Comparison of ENCODE assay signal across 28 mouse cellular contexts in genomic region chr14:47393354-47394094, GRCm38 (mm10). TPM values are rescaled to one million over a fixed set of nuclear protein-coding genes. Genes with fewer than 3 reads are reported as not detected.
A peak's percentile ranks its signal among the peaks of the same experiment; 100 is the strongest.
DNase-seq lines count a peak whose midpoint lies in the region; ATAC-seq and TF ChIP-seq lines count a peak whose summit lies in the region.
"Had no signal": no experiment of that assay in that cellular context is flagged by ENCODE, and none has a peak within 500 bp of the region (broad histone marks: within the 10 kb centered on the region; RNA-seq: fewer than 3 reads in every experiment).

No protein-coding gene starts in this region.

- 58% methylated on average over 10 of the region's 10 CpGs for WGBS in bone marrow, adult 2 months

- no peak for TF ChIP-seq POLR2A in bone marrow, adult 2 months (IDR thresholded peaks at IDR 0.05; ENCODE audit: borderline replicate concordance, control insufficient read depth, low read depth, low read length)

- DNase-seq in lung, postnatal 36 days: peak; percentile 15
- DNase-seq in lung, postnatal 4 days: no peak
- no peak for DNase-seq in adrenal gland, adult 18-20 months (ENCODE audit: low spot score in 2 of 2)
- DNase-seq in adrenal gland, postnatal 36 days: no peak
- DNase-seq: adrenal gland, postnatal 10 days; cerebellum, adult 11-12 months; cerebellum, adult 8-10 months; cerebellum, postnatal 10 days; cerebellum, postnatal 36 days; embryo, embryonic 11 days; forebrain, postnatal 0 days; gastrocnemius, adult 2 months; gastrocnemius, postnatal 14 days; heart, adult 18-20 months; heart, postnatal 10 days; heart, postnatal 36 days had no signal

- peaks cover 6% of the 10 kb centered on the region; the same call in 1 of the 2 replicates for H3K4me1 ChIP-seq in bone marrow, adult 2 months (ENCODE audit: control insufficient read depth, insufficient read depth, low read length)
- H3K4me1 ChIP-seq: embryonic facial prominence, embryonic 12.5 days; embryonic facial prominence, embryonic 15.5 days; heart, embryonic 12.5 days; heart, embryonic 15.5 days had no signal

- H3K4me3 ChIP-seq in bone marrow, adult 2 months (replicated peaks; ENCODE audit: control insufficient read depth, low read depth, low read length): no peak overlapping the region
- H3K4me3 ChIP-seq: embryonic facial prominence, embryonic 12.5 days; embryonic facial prominence, embryonic 15.5 days; gastrocnemius, adult 2 months; heart, embryonic 12.5 days; heart, embryonic 15.5 days had no signal

- H3K27ac ChIP-seq in bone marrow, adult 2 months (ENCODE audit: control insufficient read depth, insufficient read depth, low read depth, low read length, poor library complexity): peak overlapping the region; percentile 80; the same call in 1 of the 2 replicates
- H3K27ac ChIP-seq: embryonic facial prominence, embryonic 12.5 days; embryonic facial prominence, embryonic 15.5 days; gastrocnemius, adult 2 months; heart, embryonic 15.5 days; hindbrain, embryonic 14.5 days; hindbrain, postnatal 0 days had no signal

- peak; percentile 76 for ATAC-seq in megakaryocyte, adult 5-6 weeks (ENCODE audit: poor library complexity, severe bottlenecking)
- ATAC-seq: forebrain, embryonic 14.5 days; forebrain, postnatal 0 days; hindbrain, postnatal 0 days; inflammation-experienced regulatory T-cells, adult 6 months; intestine, embryonic 16.5 days; Patski had no signal

- no peak for TF ChIP-seq CTCF in bone marrow, adult 2 months (IDR thresholded peaks at IDR 0.05; ENCODE audit: control insufficient read depth, insufficient read depth, low read length)

RNA-seq across cellular contexts. Expression of gene Dlgap5, which starts 24.7 kb away (rescaled TPM):
- polyA plus RNA-seq in bone marrow, adult 2 months (2011; ENCODE audit: insufficient read depth, insufficient read length, low replicate concordance, missing spikeins): 45.7 and 76.7 TPM in 2 replicates
- total RNA-seq in megakaryocyte, adult 5-6 weeks (2015): 55.8 and 59.1 TPM in 2 replicates
- total RNA-seq in megakaryocyte, adult 5-6 weeks (2017): 98.6 and 105 TPM in 2 replicates
- total RNA-seq in adrenal gland, adult 18-20 months (2021): 1 to 10 TPM in 1 of 2 experiments, under 1 TPM in 1; 0.93 to 2.2 TPM
- 1 to 10 TPM; 1.7 to 3.2 TPM for total RNA-seq in adrenal gland, postnatal 36 days (2021)
- total RNA-seq: gastrocnemius, adult 2 months had no signal

RNA-seq across cellular contexts. Expression of gene Lgals3, which starts 26.0 kb away (rescaled TPM):
- 66.3 and 147 TPM in 2 replicates for polyA plus RNA-seq in bone marrow, adult 2 months (2011; ENCODE audit: insufficient read depth, insufficient read length, low replicate concordance, missing spikeins)
- total RNA-seq in megakaryocyte, adult 5-6 weeks (2015): 1,575 and 1,670 TPM in 2 replicates
- total RNA-seq in megakaryocyte, adult 5-6 weeks (2017): 496 and 508 TPM in 2 replicates
- 10 to 100 TPM; 18.5 to 42.1 TPM for total RNA-seq in adrenal gland, adult 18-20 months (2021)
- 10 to 100 TPM in 1 of 2 experiments, 1 to 10 TPM in 1; 9.5 to 16.2 TPM for total RNA-seq in adrenal gland, postnatal 36 days (2021)

RNA-seq across cellular contexts. Expression of gene Fbxo34, which starts 56.7 kb away (rescaled TPM):
- polyA plus RNA-seq in bone marrow, adult 2 months (2011; ENCODE audit: insufficient read depth, insufficient read length, low replicate concordance, missing spikeins): 19.1 and 21.1 TPM in 2 replicates
- total RNA-seq in megakaryocyte, adult 5-6 weeks (2015): 11.2 and 17.5 TPM in 2 replicates
- total RNA-seq in megakaryocyte, adult 5-6 weeks (2017): 20.7 and 21.8 TPM in 2 replicates
- 10 to 100 TPM; 21.5 to 28.3 TPM for total RNA-seq in adrenal gland, adult 18-20 months (2021)
- 10 to 100 TPM; 27.5 to 38.2 TPM for total RNA-seq in adrenal gland, postnatal 36 days (2021)

Comparison
In these comparisons a context has a peak if more than half of its experiments do, and no peak if none do; other contexts are left out.
1. RNA of gene Dlgap5, which starts 24.7 kb away (total RNA-seq): 55.8 to 105 TPM in megakaryocyte, adult 5-6 weeks; 1.7 to 3.2 TPM in adrenal gland, postnatal 36 days and 0.93 to 2.2 TPM in adrenal gland, adult 18-20 months; every median in the first group is over 10 times any median in the second.
2. RNA of gene Lgals3, which starts 26.0 kb away (total RNA-seq): 496 to 1,670 TPM in megakaryocyte, adult 5-6 weeks; 18.5 to 42.1 TPM in adrenal gland, adult 18-20 months and 9.5 to 16.2 TPM in adrenal gland, postnatal 36 days; every median in the first group is over 10 times any median in the second.